Mouse (Mus musculus): Measurements from ENCODE around the gene Hist1h2bp.
"Not testable (repeated sequence)": the region's sequence is repeated elsewhere in the genome, so short reads cannot be mapped to it uniquely, and the experiment has no call there.

Gene Hist1h2bp

GRCm38 (mm10) chr13:21786899-21787629, at the start of gene Hist1h2bp, which contains the start of gene Hist1h2an:
Hist1h2bp (plus strand) TSS chr13:21787461.
Hist1h2an (minus strand) TSS chr13:21787218.
- peak; percentile 75 for DNase-seq (ENCODE audit: low spot score)

DNA sequence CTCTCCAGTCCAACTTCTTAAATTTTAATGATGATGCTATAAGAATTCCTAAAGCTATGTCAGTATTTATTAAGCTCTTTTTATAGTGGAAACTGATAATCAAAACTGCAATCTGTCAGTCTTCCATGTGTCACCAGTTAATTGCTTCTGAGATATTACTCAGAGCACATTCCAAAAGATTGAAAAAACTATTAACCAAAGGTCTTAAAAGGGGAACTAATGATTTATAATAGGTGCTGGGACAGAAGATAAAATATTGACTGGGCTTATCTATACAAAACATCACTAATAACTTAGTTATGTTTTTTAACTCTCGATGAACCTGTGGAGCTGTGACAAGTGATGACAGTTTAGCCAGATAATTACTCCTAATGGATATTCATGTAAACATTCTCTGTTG, 42.3 kb upstream of the Hist1h2bp start:
- no peak for DNase-seq (ENCODE audit: low spot score)

- no peak for DNase-seq (ENCODE audit: low spot score)
These were observed 37.7 kb upstream of the Hist1h2bp start for GRCm38 (mm10) chr13:21749387-21750158.

- DNase-seq (ENCODE audit: low spot score) = peak; percentile 93
These were observed 36.9 kb upstream of the Hist1h2bp start, which contains the start of gene Hist1h4k for GRCm38 (mm10) chr13:21750159-21751017. Hist1h4k (minus strand) TSS chr13:21750505.

DNA sequence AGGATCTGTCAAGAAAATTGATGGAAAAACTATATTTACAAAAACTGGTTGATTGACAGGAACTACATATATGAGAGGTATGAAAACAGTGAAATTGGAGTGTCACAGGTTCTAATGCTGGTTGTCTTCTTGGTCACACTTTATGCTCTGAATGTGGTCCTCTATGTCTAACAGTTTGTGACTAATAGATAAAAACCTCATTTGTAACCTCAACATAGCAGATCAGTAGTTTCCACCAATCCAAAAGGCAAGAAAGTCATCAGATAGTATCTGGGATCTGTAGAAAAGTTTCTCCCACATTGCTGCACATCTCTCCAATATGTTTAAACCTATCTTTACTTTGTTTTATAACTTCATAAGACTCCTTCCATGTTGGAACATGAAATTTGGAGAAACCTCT, 35.8 kb upstream of the Hist1h2bp start:
- DNase-seq (ENCODE audit: low spot score) = no peak

DNA sequence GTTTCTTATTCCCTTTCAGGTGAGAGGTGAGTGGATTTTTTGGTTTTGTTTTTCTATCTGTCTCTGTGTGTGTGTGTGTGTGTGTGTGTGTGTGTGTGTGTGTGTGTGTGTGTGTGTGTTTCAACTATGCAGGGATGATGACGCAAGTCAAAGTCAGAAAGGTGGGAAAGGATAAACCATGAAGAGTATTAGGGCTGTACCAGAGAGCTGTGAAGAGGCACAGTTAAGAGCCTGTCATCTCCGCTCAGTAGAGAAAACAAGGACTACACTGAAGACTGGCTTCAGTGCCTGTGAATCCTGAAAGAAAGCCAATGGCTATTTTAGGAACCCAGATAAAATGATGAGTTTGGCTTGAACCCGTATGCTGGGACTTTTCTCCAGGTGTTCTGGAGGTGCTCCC, 35.4 kb upstream of the Hist1h2bp start:
- DNase-seq (ENCODE audit: low spot score) = no peak

DNA sequence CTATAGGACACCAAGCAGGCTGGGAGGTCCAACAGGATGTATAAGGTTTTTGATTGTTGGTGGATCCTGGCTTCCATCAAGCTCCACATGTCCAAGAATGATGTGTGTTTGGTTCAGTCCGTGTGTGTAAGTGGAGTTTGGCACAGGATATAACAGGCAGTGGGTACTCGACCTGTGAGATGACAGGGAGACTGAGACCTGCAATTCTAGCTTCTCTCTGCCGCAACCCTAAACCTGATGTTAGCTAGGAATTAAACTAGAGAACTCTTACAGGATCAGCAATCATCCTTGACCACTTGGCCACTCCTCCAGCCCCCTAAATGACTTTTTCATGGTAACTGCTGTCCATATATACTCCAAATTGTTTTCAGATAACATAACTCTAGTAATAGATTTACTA, 34.9 kb upstream of the Hist1h2bp start:
- no peak for DNase-seq (ENCODE audit: low spot score)

DNA sequence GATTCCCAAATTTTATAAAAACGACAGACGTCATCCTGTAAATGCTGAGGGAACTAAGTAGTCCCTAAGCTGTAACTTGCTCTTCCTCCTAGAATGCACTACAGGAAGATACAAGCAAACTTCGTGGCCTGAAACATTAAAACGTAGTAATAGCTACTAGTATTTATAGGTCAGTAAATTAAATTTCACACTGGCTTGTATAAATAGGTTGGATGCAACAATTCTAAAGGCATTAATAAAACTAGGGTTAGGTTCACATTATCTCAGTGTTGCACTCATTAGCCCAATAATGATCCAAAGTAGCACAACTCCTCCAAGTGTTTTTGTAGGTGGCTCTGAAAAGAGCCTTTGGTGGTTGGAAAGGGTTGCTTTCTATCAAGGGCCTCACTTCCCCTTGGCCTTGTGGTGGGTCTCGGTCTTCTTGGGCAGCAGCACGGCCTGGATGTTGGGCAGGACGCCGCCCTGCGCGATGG, 34.2 kb upstream of the Hist1h2bp start:
- DNase-seq (ENCODE audit: low spot score) = no peak

DNA sequence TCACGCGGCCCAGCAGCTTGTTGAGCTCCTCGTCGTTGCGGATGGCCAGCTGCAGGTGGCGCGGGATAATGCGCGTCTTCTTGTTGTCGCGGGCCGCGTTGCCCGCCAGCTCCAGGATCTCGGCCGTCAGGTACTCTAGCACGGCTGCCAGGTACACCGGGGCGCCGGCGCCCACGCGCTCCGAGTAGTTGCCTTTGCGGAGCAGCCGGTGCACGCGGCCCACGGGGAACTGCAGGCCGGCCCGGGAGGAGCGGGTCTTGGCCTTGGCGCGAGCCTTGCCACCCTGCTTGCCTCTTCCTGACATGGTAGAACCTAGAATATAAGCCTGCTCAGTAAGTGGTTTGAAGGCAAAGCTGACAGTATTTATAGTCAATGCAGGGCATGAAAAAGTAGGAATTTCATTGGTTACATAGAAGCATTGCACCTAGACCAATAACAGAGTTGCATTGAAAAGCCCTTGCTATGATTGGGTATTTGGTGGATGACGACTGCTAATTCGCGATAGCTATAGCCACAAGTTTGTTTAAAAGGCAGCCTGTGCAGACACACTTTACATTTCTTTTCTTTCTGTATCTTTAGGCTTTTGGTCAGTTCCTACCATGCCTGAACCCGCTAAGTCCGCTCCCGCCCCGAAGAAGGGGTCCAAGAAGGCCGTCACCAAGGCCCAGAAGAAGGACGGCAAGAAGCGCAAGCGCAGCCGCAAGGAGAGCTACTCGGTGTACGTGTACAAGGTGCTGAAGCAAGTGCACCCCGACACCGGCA, 33.6 kb upstream of the Hist1h2bp start, which contains the start of the genes Hist1h2ak and Hist1h2bn:
Gene Hist1h2ak (minus strand): TSS at position 304 of the 762 bp plus-strand sequence.
Gene Hist1h2bn (plus strand): TSS at position 600 of the 762 bp plus-strand sequence.
- DNase-seq (ENCODE audit: low spot score) = peak; percentile 58

GRCm38 (mm10) chr13:21754294-21755001, 32.8 kb upstream of the Hist1h2bp start:
- not testable (repeated sequence) for DNase-seq (ENCODE audit: low spot score)

GRCm38 (mm10) chr13:21755707-21756106, 31.6 kb upstream of the Hist1h2bp start:
- DNase-seq (ENCODE audit: low spot score) = no peak

GRCm38 (mm10) chr13:21778814-21779766, 8.2 kb upstream of the Hist1h2bp start:
- peak; percentile 54 for DNase-seq (ENCODE audit: low spot score)

GRCm38 (mm10) chr13:21779767-21780731, 7.2 kb upstream of the Hist1h2bp start, which contains the start of gene Hist1h1b:
Hist1h1b (minus strand) TSS chr13:21780625.
- peak; percentile 71 for DNase-seq (ENCODE audit: low spot score)

DNA sequence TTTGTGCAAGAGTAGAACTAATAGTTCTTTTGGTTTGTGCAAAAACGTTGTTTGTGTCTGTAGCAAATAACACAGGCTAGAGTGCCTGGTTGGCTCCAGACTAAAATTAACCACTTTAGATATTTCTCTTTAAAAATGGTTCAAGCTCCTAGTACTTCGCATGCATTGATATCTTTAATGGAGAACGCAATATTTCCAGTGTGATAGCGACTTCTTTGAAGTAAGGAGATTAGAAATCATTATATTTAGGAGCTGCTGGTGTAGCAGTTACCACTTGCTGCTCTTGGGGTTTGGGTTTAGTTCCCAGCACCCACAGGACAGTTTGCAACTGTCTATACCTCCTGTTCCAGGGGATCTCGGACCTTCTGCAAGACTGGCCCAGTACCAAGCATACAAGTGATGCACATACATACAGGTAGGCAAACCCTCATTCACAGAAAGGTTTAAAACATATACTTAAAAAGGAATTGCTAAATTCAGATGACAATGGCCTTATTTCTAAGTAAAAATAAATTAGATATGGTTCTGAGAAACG, 6.2 kb upstream of the Hist1h2bp start:
- DNase-seq (ENCODE audit: low spot score) = no peak

GRCm38 (mm10) chr13:21781639-21782038, 5.6 kb upstream of the Hist1h2bp start:
- DNase-seq (ENCODE audit: low spot score) = no peak

DNA sequence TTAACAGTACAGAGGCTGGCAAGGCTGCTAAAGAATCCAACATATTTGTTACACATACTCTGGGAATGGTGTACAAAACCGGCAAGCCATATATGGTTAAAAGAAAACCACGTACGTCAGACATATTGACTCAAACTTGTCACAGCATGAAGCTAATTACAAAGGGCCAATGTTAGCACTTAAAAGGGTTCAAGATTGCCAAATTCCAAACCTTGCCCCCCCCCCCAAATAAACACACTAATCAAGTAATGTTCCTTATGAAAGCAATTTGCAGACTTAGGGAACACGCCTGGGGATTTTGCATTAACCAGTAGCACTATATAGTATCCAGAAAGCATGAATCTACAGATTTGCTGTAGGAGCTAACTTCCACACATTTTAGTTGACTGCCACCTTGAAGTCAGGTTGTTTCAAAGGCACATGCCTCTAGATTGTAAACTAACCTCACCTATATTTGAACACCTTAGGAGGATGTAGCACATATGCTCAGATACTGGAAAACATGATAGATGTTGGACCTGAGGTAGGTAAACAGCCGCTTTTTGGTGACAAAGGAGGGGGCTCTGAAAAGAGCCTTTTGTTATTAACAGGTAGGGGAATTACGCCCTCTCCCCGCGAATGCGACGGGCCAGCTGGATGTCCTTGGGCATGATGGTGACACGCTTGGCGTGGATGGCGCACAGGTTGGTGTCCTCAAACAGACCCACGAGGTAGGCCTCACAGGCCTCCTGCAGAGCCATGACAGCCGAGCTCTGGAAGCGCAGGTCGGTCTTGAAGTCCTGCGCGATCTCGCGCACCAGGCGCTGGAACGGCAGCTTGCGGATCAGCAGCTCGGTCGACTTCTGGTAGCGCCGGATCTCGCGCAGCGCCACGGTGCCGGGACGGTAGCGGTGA, 4.7 kb upstream of the Hist1h2bp start:
- peak; percentile 15 for DNase-seq (ENCODE audit: low spot score)

- DNase-seq (ENCODE audit: low spot score) = peak; percentile 43
These were observed 4.0 kb upstream of the Hist1h2bp start, which contains the start of gene Hist1h3i for GRCm38 (mm10) chr13:21783255-21783617. Hist1h3i (minus strand) TSS chr13:21783370.

All from ovary, postnatal 36 days (tissue).